Mouse (Mus musculus) layer of hippocampus, adult 18-20 months (tissue): ENCODE data around the gene Pxk. TPM values are rescaled to one million over a fixed set of nuclear protein-coding genes. Genes with fewer than 3 reads are reported as not detected.
"Not testable (repeated sequence)": the region's sequence is repeated elsewhere in the genome, so short reads cannot be mapped to it uniquely, and the experiment has no call there.

ENCODE experiments used
- DNase-seq, 2 experiments: peaks; one replicate each; pipeline ENCODE4 v3.0.0; 2022; ENCODE audit warnings: low spot score in 2 of 2
- total RNA-seq, 2 experiments: library from RNA; stranded (reverse); gene quantifications; 2 replicates each; pipeline ENCODE4 v1.2.3; 2021

Pxk gene
- total RNA-seq, 2 experiments from 2014 or later = 29.6 to 32.4 TPM

GRCm38 (mm10) chr14:8101886-8102285 is 3.9 kb downstream of the Pxk start:
- DNase-seq = no peak

GRCm38 (mm10) chr14:8102676-8103075 is 4.7 kb downstream of the Pxk start:
- DNase-seq = no peak

GRCm38 (mm10) chr14:8108047-8108446 is 10.0 kb downstream of the Pxk start:
- no peak for DNase-seq

- DNase-seq = no peak
Measured at GRCm38 (mm10) chr14:8108976-8109375, 11.0 kb downstream of the Pxk start.

- no peak for DNase-seq
Measured at GRCm38 (mm10) chr14:8111545-8111944, 13.5 kb downstream of the Pxk start.

- no peak for DNase-seq
Measured at GRCm38 (mm10) chr14:8112036-8112435, 14.0 kb downstream of the Pxk start.

- DNase-seq = no peak
Measured at GRCm38 (mm10) chr14:8113616-8114015, 15.6 kb downstream of the Pxk start.

GRCm38 (mm10) chr14:8114306-8114705 is 16.3 kb downstream of the Pxk start:
- DNase-seq = no peak

- no peak for DNase-seq
Measured at GRCm38 (mm10) chr14:8114756-8115155, 16.7 kb downstream of the Pxk start.

GRCm38 (mm10) chr14:8115772-8116171 is 17.8 kb downstream of the Pxk start:
- no peak for DNase-seq

GRCm38 (mm10) chr14:8117371-8117770 is 19.4 kb downstream of the Pxk start:
- no peak for DNase-seq

- no peak for DNase-seq
Measured at GRCm38 (mm10) chr14:8119454-8119853, 21.4 kb downstream of the Pxk start.

GRCm38 (mm10) chr14:8119904-8120303 is 21.9 kb downstream of the Pxk start:
- DNase-seq = no peak

- peak; percentile 34 to 39 for DNase-seq
Measured at GRCm38 (mm10) chr14:8123141-8123540, 25.1 kb downstream of the Pxk start.

GRCm38 (mm10) chr14:8123611-8124010 is 25.6 kb downstream of the Pxk start:
- DNase-seq = not testable (repeated sequence)

GRCm38 (mm10) chr14:8124046-8124881 is 26.3 kb downstream of the Pxk start:
- no peak for DNase-seq

- no peak for DNase-seq
Measured at GRCm38 (mm10) chr14:8127971-8128370, 30.0 kb downstream of the Pxk start.

- no peak for DNase-seq
Measured at GRCm38 (mm10) chr14:8132789-8133188, 34.8 kb downstream of the Pxk start.

- no peak for DNase-seq
Measured at GRCm38 (mm10) chr14:8134234-8134633, 36.2 kb downstream of the Pxk start.

GRCm38 (mm10) chr14:8135130-8135529 is 37.1 kb downstream of the Pxk start:
- DNase-seq = peak; percentile 53 to 80

- DNase-seq = peak in 1 of 2 experiments; percentile 38
Measured at GRCm38 (mm10) chr14:8139724-8140710, 42.0 kb downstream of the Pxk start.

- DNase-seq = no peak
Measured at GRCm38 (mm10) chr14:8141131-8141530, 43.1 kb downstream of the Pxk start.
